Mouse (Mus musculus) kidney, adult 2 months (tissue): ENCODE measurements around the gene Pik3c2b.

ENCODE experiments used
- CTCF ChIP-seq: fragments of 200-500 bp; conservative IDR thresholded peaks from 2 replicates; pipeline ENCODE4 v1.5.1; 2011; ENCODE audit warnings: low read depth, mild to moderate bottlenecking, control low read depth, low read length, moderate library complexity, mixed read lengths; ENCODE audit not compliant: insufficient read depth, insufficient read length
- POLR2A ChIP-seq: fragments of 200-500 bp; IDR thresholded peaks from one replicate; pipeline ENCODE4 v1.6.1; 2011; ENCODE audit warnings: low read depth, low read length, control low read depth

DNA sequence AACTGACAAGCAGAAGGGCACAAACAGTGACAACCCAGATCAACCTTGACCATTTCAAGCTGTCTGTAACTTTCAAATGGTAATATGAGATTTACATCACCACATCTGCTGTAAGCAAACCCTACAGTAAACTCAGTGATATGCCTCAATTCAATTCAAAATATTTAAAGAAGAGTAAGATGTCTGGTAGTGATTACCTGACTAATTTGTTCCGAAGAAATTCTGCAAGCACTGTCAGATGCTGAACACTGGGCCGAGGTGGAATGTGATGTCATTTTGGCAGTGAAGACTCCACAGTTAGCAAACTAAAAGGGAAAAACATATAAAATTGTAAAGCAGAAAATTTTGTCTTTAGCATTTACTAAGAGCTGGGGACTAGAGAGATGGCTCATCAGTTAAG lies 26.9 kb upstream of the Pik3c2b start:
- TF ChIP-seq CTCF = no peak
- no peak for TF ChIP-seq POLR2A
